Mouse (Mus musculus): ENCODE measurements around the gene Apool. TPM values are rescaled to one million over a fixed set of nuclear protein-coding genes. Genes with fewer than 3 reads are reported as not detected.
"Not testable (repeated sequence)": the region's sequence is repeated elsewhere in the genome, so short reads cannot be mapped to it uniquely, and the experiment has no call there.

Apool gene
- 55.2 and 58.7 TPM in 2 replicates for polyA plus RNA-seq (2015; fragmentation: Nextera tagmentation; extraction: Ambion mirVana)

DNA sequence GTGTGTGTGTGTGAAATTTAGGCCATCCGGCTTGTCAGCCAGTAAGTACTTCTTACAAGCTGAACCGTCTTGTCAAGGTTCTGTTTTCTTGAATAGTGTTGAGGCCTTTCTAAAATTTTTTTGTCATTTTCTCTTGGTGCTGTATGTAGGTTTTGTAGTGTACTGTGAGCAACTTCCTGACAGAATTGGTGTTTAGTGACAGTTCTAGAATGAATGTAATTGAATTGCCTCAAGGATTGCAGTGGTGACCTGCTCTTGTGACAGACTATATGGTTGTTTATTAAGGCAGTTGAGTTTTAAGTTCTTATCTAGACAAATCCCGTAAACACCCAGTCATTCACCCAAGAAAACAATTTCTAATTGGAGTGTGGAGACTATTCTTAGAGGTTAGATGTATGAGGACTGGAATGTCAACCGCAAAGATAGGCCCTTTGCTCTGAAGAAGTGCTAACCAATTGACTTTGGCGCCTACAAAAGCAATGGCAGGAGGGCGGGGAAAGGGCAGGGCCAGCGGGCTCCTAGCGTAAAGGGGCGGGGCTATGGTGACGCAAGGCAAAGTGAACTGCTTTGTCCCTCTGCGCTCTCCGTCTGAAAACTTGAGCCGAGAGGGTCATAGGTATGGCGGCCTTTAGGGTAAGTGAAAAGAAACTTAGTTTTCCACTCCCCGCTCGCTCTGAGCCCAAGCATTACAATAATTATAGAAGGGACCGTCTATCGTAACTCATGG, at the start of gene Apool:
Gene Apool (plus strand): TSS at position 531 of the 727 bp plus-strand sequence.
- peak within 1 kb of the TSS; percentile 58 for H3K4me3 ChIP-seq
- H3K9ac ChIP-seq: peak within 1 kb of the TSS; percentile 48
- H3K27me3 ChIP-seq: no peaks in the 10 kb centered on the region
- H3K27ac ChIP-seq: peak within 1 kb of the TSS; percentile 59
- H3K9me3 ChIP-seq: no peaks in the 10 kb centered on the region
- H3K4me1 ChIP-seq: 0 out of 2 replicates have a peak, but pooled peaks cover 3% of the 10 kb centered on the region
- no peaks in the 10 kb centered on the region for H3K36me3 ChIP-seq
- 29% methylated on average over 18 of the region's 18 CpGs for WGBS
- peak; percentile 80 for ATAC-seq (ENCODE audit: insufficient number of reproducible peaks, low FRiP score, low TSS enrichment, low read depth)
- peak within 1 kb of the TSS; percentile 31 for H3K4me2 ChIP-seq

DNA sequence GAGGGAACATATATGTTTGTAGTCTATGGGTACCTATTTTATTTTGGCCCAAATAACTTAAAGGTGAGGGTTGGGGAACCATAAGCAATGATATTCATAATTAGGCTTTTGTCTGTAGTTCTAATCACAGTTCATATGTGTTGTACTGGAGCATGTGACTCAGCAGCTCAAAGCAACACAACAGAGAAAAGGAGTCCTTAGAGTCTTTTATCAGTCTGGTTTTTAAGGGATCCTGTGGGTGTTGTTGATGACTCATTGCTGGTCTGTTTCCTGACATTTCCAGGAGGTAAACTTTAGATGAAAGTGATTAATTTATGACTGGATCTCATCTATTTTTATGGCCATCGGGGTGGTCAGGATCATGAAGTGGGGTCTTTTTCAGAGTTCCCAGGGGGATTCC, 37.6 kb upstream of the Apool start:
- ATAC-seq (ENCODE audit: insufficient number of reproducible peaks, low FRiP score, low TSS enrichment, low read depth): no peak
- H3K27me3 ChIP-seq: no peaks in the 10 kb centered on the region

DNA sequence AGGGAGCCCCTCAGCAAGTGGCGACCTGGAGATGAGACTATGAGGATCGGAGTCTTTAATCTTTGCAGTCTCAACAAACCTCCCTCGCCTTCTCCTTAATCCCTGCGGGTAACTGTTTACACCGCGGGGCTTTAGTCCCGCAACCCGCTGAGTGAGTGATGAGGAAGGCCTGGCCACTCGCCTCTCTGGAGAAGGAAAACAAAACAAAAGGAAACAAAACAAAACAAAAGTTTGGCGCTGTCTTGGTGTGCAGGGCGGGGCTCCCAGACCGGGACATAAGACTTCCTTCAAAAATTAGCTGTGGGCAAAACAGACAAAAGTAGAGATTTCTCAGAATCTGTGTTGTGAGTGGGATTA, 375 bp downstream of the Apool start:
- Histone ChIP-seq H3K27me3 (no peaks in the 10 kb centered on the region), H3K27ac (peak overlapping the region; percentile 59), H3K4me2 (peak overlapping the region; percentile 31), H3K36me3 (no peaks in the 10 kb centered on the region), H3K4me3 (peak overlapping the region; percentile 58), H3K4me1 (0 out of 2 replicates have a peak, but pooled peaks cover 3% of the 10 kb centered on the region), H3K9me3 (no peaks in the 10 kb centered on the region), H3K9ac (peak overlapping the region; percentile 48)
- ATAC-seq (ENCODE audit: insufficient number of reproducible peaks, low FRiP score, low TSS enrichment, low read depth): no peak
- 14% methylated on average over 12 of the region's 12 CpGs for WGBS

More for the DNA sequence above, 37.6 kb upstream of the Apool start:
- H3K36me3 ChIP-seq: no peaks in the 10 kb centered on the region
- no peak overlapping the region for H3K27ac ChIP-seq
- no peak overlapping the region for H3K9ac ChIP-seq
- H3K4me2 ChIP-seq: no peak overlapping the region
- no peaks in the 10 kb centered on the region for H3K9me3 ChIP-seq
- no peaks in the 10 kb centered on the region for H3K4me1 ChIP-seq
- 61% methylated on average over 1 of the region's 1 CpGs for WGBS
- H3K4me3 ChIP-seq: no peak overlapping the region

DNA sequence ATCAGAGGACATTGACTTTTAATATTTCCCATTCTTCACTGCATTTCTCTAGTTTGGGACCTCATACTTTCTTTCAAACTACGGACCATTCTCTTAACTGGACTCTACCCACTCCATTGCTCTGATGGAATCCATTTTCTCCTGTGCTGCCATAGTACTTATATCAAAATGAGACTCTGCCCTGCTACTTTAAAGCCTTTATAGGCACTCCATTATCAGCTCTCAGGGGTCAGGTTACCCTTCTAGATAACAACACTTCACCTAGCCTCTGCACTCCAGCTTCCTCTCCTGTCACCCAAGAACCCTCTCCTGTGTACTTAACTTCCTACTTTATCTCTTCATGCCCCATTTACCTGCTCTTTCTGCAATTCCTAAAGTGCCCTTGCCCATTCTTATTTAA, 960 bp downstream of the Apool start:
- H3K4me1 ChIP-seq: 0 out of 2 replicates have a peak, but pooled peaks cover 3% of the 10 kb centered on the region
- WGBS: 50% methylated on average over 1 of the region's 1 CpGs
- H3K4me2 ChIP-seq: peak overlapping the region; percentile 31
- H3K27me3 ChIP-seq: no peaks in the 10 kb centered on the region
- no peak for ATAC-seq (ENCODE audit: insufficient number of reproducible peaks, low FRiP score, low TSS enrichment, low read depth)
- H3K9me3 ChIP-seq: no peaks in the 10 kb centered on the region
- H3K9ac ChIP-seq: no peak overlapping the region
- no peaks in the 10 kb centered on the region for H3K36me3 ChIP-seq
- peak overlapping the region; percentile 58 for H3K4me3 ChIP-seq
- H3K27ac ChIP-seq: no peak overlapping the region

DNA sequence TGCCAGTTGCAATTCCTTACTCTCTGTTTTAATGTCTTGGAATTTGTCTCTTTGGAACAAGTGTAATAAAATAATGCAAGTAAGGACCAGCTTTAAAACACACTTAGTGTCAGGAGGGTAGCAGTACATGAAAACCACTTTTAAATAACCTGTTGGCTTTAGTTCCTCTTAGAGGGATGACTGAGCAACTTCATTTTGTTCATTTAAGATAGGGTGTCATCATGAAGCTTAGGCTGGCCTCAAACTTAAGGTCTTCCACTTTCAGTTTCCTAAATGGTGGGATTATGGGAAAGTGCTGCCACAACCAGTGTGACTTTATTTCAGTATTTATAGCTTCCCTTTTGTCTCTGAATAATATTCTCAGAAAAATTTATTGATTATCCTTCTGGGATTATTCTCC, 9.1 kb downstream of the Apool start:
- no peak overlapping the region for H3K9ac ChIP-seq
- no peaks in the 10 kb centered on the region for H3K4me1 ChIP-seq
- no peaks in the 10 kb centered on the region for H3K9me3 ChIP-seq
- no peak for ATAC-seq (ENCODE audit: insufficient number of reproducible peaks, low FRiP score, low TSS enrichment, low read depth)
- H3K27ac ChIP-seq: no peak overlapping the region
- no peak overlapping the region for H3K4me3 ChIP-seq
- H3K36me3 ChIP-seq: no peaks in the 10 kb centered on the region
- H3K27me3 ChIP-seq: no peaks in the 10 kb centered on the region
- no peak overlapping the region for H3K4me2 ChIP-seq

DNA sequence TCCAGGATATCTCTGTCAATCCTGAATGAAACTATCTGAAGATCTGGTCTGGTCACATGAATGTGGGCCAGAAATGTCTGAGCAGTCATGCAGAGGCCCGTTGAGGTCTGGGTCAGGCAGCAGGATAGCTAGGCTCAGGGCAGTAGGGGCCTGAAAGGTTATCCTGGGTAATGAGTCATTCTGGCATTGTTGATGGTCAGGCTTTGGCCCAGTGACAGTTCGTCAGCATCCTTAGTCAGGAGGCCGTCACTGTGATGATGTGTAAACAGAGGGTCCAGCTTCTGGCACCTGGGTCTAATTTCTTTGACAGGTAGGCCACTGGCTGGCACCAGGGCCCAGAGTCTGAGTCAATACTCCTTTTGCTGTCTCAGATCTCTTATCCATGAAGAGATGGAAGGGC, 28.4 kb downstream of the Apool start:
- H3K27ac ChIP-seq: no peak overlapping the region
- ATAC-seq (ENCODE audit: insufficient number of reproducible peaks, low FRiP score, low TSS enrichment, low read depth): no peak
- H3K27me3 ChIP-seq: no peaks in the 10 kb centered on the region
- H3K4me3 ChIP-seq: no peak overlapping the region
- H3K9me3 ChIP-seq: no peaks in the 10 kb centered on the region
- no peaks in the 10 kb centered on the region for H3K4me1 ChIP-seq
- H3K36me3 ChIP-seq: no peaks in the 10 kb centered on the region
- no peak overlapping the region for H3K9ac ChIP-seq
- no peak overlapping the region for H3K4me2 ChIP-seq
- 74% methylated on average over 3 of the region's 3 CpGs for WGBS

DNA sequence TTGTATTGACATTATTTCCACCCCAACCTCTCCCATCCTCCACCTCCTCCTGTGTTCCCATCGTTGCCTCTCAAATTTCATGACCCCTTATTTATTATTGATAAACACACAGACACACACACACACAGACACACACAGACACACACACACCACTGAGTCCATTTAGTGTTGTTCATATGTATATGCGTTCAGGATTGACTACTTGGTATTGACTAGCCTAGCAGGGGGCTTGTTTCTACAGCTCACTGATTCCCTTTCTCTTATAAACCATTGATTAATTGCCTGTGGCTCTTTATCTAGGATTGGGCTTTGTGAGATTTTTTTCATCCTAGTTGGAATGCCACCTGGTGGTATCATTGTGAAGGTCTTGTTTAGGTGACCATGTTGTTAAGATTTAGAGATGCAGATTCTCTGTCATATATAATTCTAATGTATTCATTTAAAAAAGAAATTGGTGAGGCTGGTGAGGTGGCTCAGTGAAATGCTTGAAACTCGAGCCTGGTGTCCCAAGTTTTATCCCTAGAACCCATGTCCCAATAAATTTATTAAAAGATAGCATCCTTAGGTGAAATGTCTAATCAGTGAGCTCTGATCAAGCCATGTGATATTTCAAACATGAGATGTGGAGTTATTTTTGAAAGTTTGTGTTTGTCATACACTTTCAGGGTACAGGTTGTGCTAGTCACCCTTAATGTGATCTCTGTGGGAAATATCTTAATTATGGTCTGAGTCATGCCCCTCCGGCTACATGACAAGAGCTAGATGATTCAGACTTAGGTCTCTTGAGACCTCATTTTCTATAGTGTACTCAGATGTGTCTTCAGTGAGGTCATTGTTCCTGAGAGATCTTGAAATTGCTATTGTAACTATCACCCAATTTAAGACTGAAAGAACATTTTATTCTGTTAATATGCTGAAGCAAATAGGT, 36.6 kb downstream of the Apool start:
- Histone ChIP-seq H3K9ac (no peak overlapping the region), H3K36me3 (no peaks in the 10 kb centered on the region), H3K4me1 (no peaks in the 10 kb centered on the region), H3K27ac (no peak overlapping the region), H3K27me3 (no peaks in the 10 kb centered on the region), H3K4me3 (no peak overlapping the region), H3K9me3 (no peaks in the 10 kb centered on the region), H3K4me2 (no peak overlapping the region)
- no peak for ATAC-seq (ENCODE audit: insufficient number of reproducible peaks, low FRiP score, low TSS enrichment, low read depth)
- 62% methylated on average over 4 of the region's 4 CpGs for WGBS

DNA sequence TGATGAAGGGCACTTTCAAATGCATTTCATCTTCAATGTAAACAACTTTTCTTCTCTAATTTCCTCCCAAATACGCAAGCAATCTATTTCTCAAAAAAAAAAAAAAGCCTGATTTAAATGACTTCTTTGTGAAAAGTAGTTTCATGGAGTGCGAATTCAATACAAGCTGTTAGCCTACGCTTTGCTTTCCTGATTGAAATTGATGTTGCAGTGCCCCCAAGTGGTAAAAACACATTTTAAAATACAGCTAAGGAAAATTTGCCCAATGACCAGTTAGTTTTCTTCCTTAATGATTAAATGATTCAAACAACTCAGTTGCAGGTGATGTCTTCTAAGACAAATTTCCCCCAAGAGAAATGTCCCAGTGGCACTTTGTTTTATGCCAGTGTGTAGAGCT, 37.3 kb downstream of the Apool start:
- no peak for ATAC-seq (ENCODE audit: insufficient number of reproducible peaks, low FRiP score, low TSS enrichment, low read depth)
- H3K9me3 ChIP-seq: no peaks in the 10 kb centered on the region
- no peaks in the 10 kb centered on the region for H3K36me3 ChIP-seq
- H3K4me3 ChIP-seq: no peak overlapping the region
- no peak overlapping the region for H3K27ac ChIP-seq
- 46% methylated on average over 3 of the region's 3 CpGs for WGBS
- H3K4me2 ChIP-seq: no peak overlapping the region
- H3K4me1 ChIP-seq: no peaks in the 10 kb centered on the region
- H3K27me3 ChIP-seq: no peaks in the 10 kb centered on the region
- no peak overlapping the region for H3K9ac ChIP-seq

DNA sequence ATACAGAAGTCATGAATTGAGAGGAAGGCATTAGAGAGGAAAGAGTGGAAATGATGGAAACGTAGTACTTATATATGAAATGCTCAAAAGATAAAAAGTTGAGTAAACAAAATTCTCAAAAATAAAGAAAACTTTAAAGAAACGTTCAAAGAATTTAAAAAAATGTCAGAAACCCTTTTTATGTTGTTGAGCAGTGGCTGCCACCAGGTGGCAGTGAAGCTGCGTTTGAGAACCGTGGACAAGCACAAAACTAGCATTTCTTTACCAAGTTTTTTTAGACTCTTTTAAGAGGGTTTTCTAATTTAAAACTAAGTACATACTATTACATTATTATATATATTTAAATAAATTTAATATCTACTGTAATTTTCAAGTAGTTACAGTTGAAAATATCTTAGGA, 57.3 kb downstream of the Apool start:
- Histone ChIP-seq H3K4me2 (no peak overlapping the region), H3K9me3 (peaks cover 6% of the 10 kb centered on the region), H3K9ac (no peak overlapping the region), H3K4me3 (no peak overlapping the region), H3K4me1 (no peaks in the 10 kb centered on the region), H3K27ac (no peak overlapping the region), H3K36me3 (no peaks in the 10 kb centered on the region), H3K27me3 (no peaks in the 10 kb centered on the region)
- no peak for ATAC-seq (ENCODE audit: insufficient number of reproducible peaks, low FRiP score, low TSS enrichment, low read depth)
- 35% methylated on average over 4 of the region's 4 CpGs for whole genome bisulfite sequencing

DNA sequence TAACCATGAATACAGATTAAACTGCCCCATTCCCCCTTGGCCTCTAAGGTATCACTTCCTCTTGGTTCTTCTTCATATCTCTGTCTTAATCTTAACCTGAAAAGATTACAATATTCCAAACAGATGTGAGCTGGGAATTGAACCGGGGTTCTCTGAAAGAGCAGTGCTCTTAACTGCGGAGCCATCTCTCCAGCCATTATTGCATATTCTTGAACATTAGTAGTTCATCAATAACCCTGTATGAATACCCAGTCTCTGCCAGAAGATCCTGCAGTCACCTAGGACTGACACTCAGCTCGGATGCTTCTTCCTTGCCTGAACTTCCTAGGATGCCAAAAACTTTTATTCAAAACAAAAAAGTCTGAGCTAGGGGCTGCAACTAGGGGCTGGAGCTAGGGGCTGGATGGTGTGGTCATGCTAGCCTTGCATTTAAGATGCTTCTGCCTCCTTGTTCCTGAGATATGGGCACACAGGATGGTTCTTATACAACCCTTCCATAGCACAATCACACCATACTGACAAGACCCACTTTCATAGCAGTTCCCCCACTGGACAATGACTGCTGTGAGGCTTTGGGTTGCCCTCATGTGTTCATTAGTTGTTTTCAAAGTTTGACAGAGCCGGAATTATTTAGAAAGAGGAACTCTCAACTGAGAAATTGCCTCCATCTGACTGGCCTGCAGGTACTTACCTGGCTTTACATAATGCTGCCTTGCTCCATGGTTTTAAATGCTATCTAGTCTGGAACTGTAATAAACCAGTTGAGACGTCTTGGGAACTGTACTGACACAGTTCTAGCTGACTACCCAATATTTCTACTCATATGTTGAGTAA, 59.7 kb downstream of the Apool start:
- H3K4me2 ChIP-seq, H3K4me3 ChIP-seq, H3K36me3 ChIP-seq, H3K27ac ChIP-seq, H3K9me3 ChIP-seq, H3K27me3 ChIP-seq, H3K4me1 ChIP-seq, H3K9ac ChIP-seq: not testable (repeated sequence)
- ATAC-seq (ENCODE audit: insufficient number of reproducible peaks, low FRiP score, low TSS enrichment, low read depth): peak; percentile 99
- 85% methylated on average over 5 of the region's 5 CpGs for WGBS

DNA sequence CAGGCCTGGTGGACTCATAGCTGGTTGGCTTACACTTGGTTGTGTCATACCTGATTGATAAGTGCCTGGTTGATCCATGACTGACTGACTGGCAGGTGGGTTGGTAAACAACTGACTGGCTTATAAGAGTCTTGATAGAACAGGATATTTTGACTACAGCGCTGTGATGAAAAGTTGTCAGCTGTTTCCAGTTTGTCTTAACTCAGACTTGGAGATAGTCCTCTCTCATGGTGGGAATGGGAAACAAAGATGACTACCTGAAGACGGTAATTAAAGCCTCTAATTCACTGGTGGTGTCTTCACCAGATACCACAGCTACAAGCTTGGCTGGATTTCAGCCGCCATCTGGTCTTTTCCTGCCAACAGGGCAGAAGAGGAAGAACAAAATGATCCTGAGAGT, 95.5 kb downstream of the Apool start, which contains the start of gene Satl1:
Gene Satl1 (minus strand): TSS at position 101 of the 400 bp plus-strand sequence.
- 83% methylated on average over 3 of the region's 3 CpGs for whole genome bisulfite sequencing
- no peak for ATAC-seq (ENCODE audit: insufficient number of reproducible peaks, low FRiP score, low TSS enrichment, low read depth)
- no peak within 1 kb of the TSS for H3K4me2 ChIP-seq
- H3K4me3 ChIP-seq: no peak within 1 kb of the TSS
- no peaks in the 10 kb centered on the region for H3K4me1 ChIP-seq
- no peak within 1 kb of the TSS for H3K27ac ChIP-seq
- no peaks in the 10 kb centered on the region for H3K9me3 ChIP-seq
- no peaks in the 10 kb centered on the region for H3K36me3 ChIP-seq
- H3K27me3 ChIP-seq: no peaks in the 10 kb centered on the region
- H3K9ac ChIP-seq: no peak within 1 kb of the TSS

Data from limb, embryonic 15.5 days (tissue).